Mouse (Mus musculus): Measurements from ENCODE around the gene Pde7b. TPM values are rescaled to one million over a fixed set of nuclear protein-coding genes. Genes with fewer than 3 reads are reported as not detected.

Gene Pde7b
- total and polyA plus RNA-seq, 3 experiments: not detected

DNA sequence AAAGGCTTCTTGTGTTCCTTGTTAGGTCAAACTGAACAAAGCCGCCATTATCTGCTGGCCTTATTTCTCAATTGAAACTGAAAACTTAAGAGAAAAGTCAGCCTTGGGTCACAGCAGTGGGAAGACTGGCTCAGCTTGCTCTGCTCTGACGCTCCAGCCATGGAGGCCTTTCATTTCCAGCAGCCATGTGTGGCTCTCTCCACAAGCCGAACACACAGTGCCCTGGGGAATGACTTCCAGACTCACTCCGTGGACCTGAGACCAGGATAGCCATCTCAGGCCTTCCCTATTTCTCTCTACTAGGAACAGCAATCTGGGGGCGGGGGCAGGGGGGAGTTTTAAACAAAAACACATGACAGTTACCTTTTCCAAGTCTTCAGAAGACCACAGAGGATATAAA lies 63.2 kb downstream of the Pde7b start:
- Histone ChIP-seq H3K4me2 (ENCODE audit: insufficient read depth, low read depth, poor library complexity, severe bottlenecking) (no peak overlapping the region), H3K36me3 (replicated peaks in 1 of 2; ENCODE audit: control insufficient read depth in 1 of 2, insufficient read depth in 1 of 2, low read length in 1 of 2) (no peaks in the 10 kb centered on the region), H3K27me3 (replicated peaks) (no peaks in the 10 kb centered on the region), H3K27ac (ENCODE audit: insufficient read depth, low read depth) (no peak overlapping the region), H3K9ac (ENCODE audit: insufficient read depth, low read depth) (no peak overlapping the region), H3K9me3 (replicated peaks; ENCODE audit: low read length) (no peaks in the 10 kb centered on the region), H3K4me1 (ENCODE audit: control insufficient read depth in 1 of 2, insufficient read depth in 2 of 2) (no peaks in the 10 kb centered on the region), H3K4me3 (replicated peaks in 1 of 3; ENCODE audit: low read depth in 2 of 3, low read length in 2 of 3, poor library complexity in 1 of 3) (no peak overlapping the region), H3K79me2 (replicated peaks; ENCODE audit: control insufficient read depth, extremely low read depth, insufficient read depth, poor library complexity, severe bottlenecking) (no peaks in the 10 kb centered on the region)
- in situ Hi-C loops (cut with MboI; ENCODE audit: low pct_ligation_motif_present, low pct_unique_long_range_greater_than_20kb, low sequenced_read_pairs) (no loop called here), dilution Hi-C loops (cut with MboI; ENCODE audit: extremely low pct_ligation_motif_present, extremely low pct_unique_long_range_greater_than_20kb, low sequenced_read_pairs) (no loop called here)
- TF ChIP-seq GABPA (IDR thresholded peaks at IDR 0.05; ENCODE audit: insufficient replicate concordance, low read depth, low read length) (no peak), BHLHE40 (IDR thresholded peaks at IDR 0.05; ENCODE audit: low read depth, low read length) (no peak), CTCF (conservative IDR thresholded peaks at IDR 0.05 in 1 of 2, IDR thresholded peaks at IDR 0.05 in 1 of 2; ENCODE audit: low read depth in 2 of 2, low read length in 2 of 2) (no peak), POLR2A (IDR thresholded peaks at IDR 0.05; ENCODE audit: low read depth, low read length) (no peak), CHD1 (IDR thresholded peaks at IDR 0.05; ENCODE audit: low read depth, low read length) (no peak), NRF1 (IDR thresholded peaks at IDR 0.05; ENCODE audit: low read depth, low read length) (no peak), HCFC1 (IDR thresholded peaks at IDR 0.05; ENCODE audit: low read depth, low read length) (no peak), PAX5 (IDR thresholded peaks at IDR 0.05; ENCODE audit: low read length) (no peak), RCOR1 (conservative IDR thresholded peaks at IDR 0.05; ENCODE audit: low read depth, low read length) (no peak), MYC (IDR thresholded peaks at IDR 0.05; ENCODE audit: low read depth, low read length) (no peak), TCF12 (IDR thresholded peaks at IDR 0.05; ENCODE audit: low read depth, low read length) (no peak), MEF2A (IDR thresholded peaks at IDR 0.05; ENCODE audit: borderline replicate concordance, low read depth, low read length) (no peak)
- DNase-seq (ENCODE audit: extremely low read depth): no peak

GRCm38 (mm10) chr10:20659718-20660117 lies 65.2 kb downstream of the Pde7b start:
- H3K79me2 ChIP-seq (replicated peaks; ENCODE audit: control insufficient read depth, extremely low read depth, insufficient read depth, poor library complexity, severe bottlenecking): no peaks in the 10 kb centered on the region
- in situ Hi-C loops (cut with MboI; ENCODE audit: low pct_ligation_motif_present, low pct_unique_long_range_greater_than_20kb, low sequenced_read_pairs) (no loop called here), dilution Hi-C loops (cut with MboI; ENCODE audit: extremely low pct_ligation_motif_present, extremely low pct_unique_long_range_greater_than_20kb, low sequenced_read_pairs) (no loop called here)
- no peak for DNase-seq (ENCODE audit: extremely low read depth)
- H3K9me3 ChIP-seq (replicated peaks; ENCODE audit: low read length): no peaks in the 10 kb centered on the region
- TF ChIP-seq RAD21 (IDR thresholded peaks at IDR 0.05; ENCODE audit: low read depth, low read length) (no peak), POLR2A (IDR thresholded peaks at IDR 0.05; ENCODE audit: low read depth, low read length) (no peak), MAFK (IDR thresholded peaks at IDR 0.05; ENCODE audit: insufficient replicate concordance, low read length) (no peak), CHD2 (IDR thresholded peaks at IDR 0.05; ENCODE audit: low read length) (no peak)
- H3K27me3 ChIP-seq (replicated peaks): no peaks in the 10 kb centered on the region
- H3K4me2 ChIP-seq (ENCODE audit: insufficient read depth, low read depth, poor library complexity, severe bottlenecking): no peak overlapping the region
- no peak overlapping the region for H3K4me3 ChIP-seq (replicated peaks in 1 of 3; ENCODE audit: low read depth in 2 of 3, low read length in 2 of 3, poor library complexity in 1 of 3)
- no peak overlapping the region for H3K27ac ChIP-seq (ENCODE audit: insufficient read depth, low read depth)
- no peak overlapping the region for H3K9ac ChIP-seq (ENCODE audit: insufficient read depth, low read depth)
- H3K36me3 ChIP-seq (replicated peaks in 1 of 2; ENCODE audit: control insufficient read depth in 1 of 2, insufficient read depth in 1 of 2, low read length in 1 of 2): no peaks in the 10 kb centered on the region
- H3K4me1 ChIP-seq (ENCODE audit: control insufficient read depth in 1 of 2, insufficient read depth in 2 of 2): no peaks in the 10 kb centered on the region

GRCm38 (mm10) chr10:20659268-20659667 lies 65.6 kb downstream of the Pde7b start:
- H3K4me2 ChIP-seq (ENCODE audit: insufficient read depth, low read depth, poor library complexity, severe bottlenecking): no peak overlapping the region
- H3K4me1 ChIP-seq (ENCODE audit: control insufficient read depth in 1 of 2, insufficient read depth in 2 of 2): no peaks in the 10 kb centered on the region
- no peak overlapping the region for H3K4me3 ChIP-seq (replicated peaks in 1 of 3; ENCODE audit: low read depth in 2 of 3, low read length in 2 of 3, poor library complexity in 1 of 3)
- no peak overlapping the region for H3K27ac ChIP-seq (ENCODE audit: insufficient read depth, low read depth)
- no peaks in the 10 kb centered on the region for H3K9me3 ChIP-seq (replicated peaks; ENCODE audit: low read length)
- dilution Hi-C loops (cut with MboI; ENCODE audit: extremely low pct_ligation_motif_present, extremely low pct_unique_long_range_greater_than_20kb, low sequenced_read_pairs) (no loop called here), in situ Hi-C loops (cut with MboI; ENCODE audit: low pct_ligation_motif_present, low pct_unique_long_range_greater_than_20kb, low sequenced_read_pairs) (no loop called here)
- H3K36me3 ChIP-seq (replicated peaks in 1 of 2; ENCODE audit: control insufficient read depth in 1 of 2, insufficient read depth in 1 of 2, low read length in 1 of 2): no peaks in the 10 kb centered on the region
- TF ChIP-seq ZC3H11A (IDR thresholded peaks at IDR 0.05; ENCODE audit: low read depth, low read length): no peak
- no peak for TF ChIP-seq CHD2 (IDR thresholded peaks at IDR 0.05; ENCODE audit: low read length)
- no peak for TF ChIP-seq MAFK (IDR thresholded peaks at IDR 0.05; ENCODE audit: insufficient replicate concordance, low read length)
- no peak for TF ChIP-seq SIN3A (IDR thresholded peaks at IDR 0.05; ENCODE audit: low read length)
- no peak for TF ChIP-seq TCF12 (IDR thresholded peaks at IDR 0.05; ENCODE audit: low read depth, low read length)
- no peak for TF ChIP-seq MEF2A (IDR thresholded peaks at IDR 0.05; ENCODE audit: borderline replicate concordance, low read depth, low read length)
- no peak for TF ChIP-seq GABPA (IDR thresholded peaks at IDR 0.05; ENCODE audit: insufficient replicate concordance, low read depth, low read length)
- no peak for TF ChIP-seq PAX5 (IDR thresholded peaks at IDR 0.05; ENCODE audit: low read length)
- TF ChIP-seq CTCF (conservative IDR thresholded peaks at IDR 0.05 in 1 of 2, IDR thresholded peaks at IDR 0.05 in 1 of 2; ENCODE audit: low read depth in 2 of 2, low read length in 2 of 2): no peak
- TF ChIP-seq E2F4 (IDR thresholded peaks at IDR 0.05; ENCODE audit: insufficient replicate concordance, low read depth, low read length): no peak
- no peak for TF ChIP-seq JUN (IDR thresholded peaks at IDR 0.05; ENCODE audit: insufficient read depth, low read depth, low read length)
- TF ChIP-seq CHD1 (IDR thresholded peaks at IDR 0.05; ENCODE audit: low read depth, low read length): no peak
- TF ChIP-seq ZNF384 (IDR thresholded peaks at IDR 0.05; ENCODE audit: low read depth, low read length): no peak
- no peak for TF ChIP-seq EP300 (IDR thresholded peaks at IDR 0.05; ENCODE audit: low read length)
- no peak for TF ChIP-seq USF2 (conservative IDR thresholded peaks at IDR 0.05; ENCODE audit: low read depth, low read length)
- no peak for TF ChIP-seq HCFC1 (IDR thresholded peaks at IDR 0.05; ENCODE audit: low read depth, low read length)
- no peak for DNase-seq (ENCODE audit: extremely low read depth)
- H3K27me3 ChIP-seq (replicated peaks): no peaks in the 10 kb centered on the region
- H3K79me2 ChIP-seq (replicated peaks; ENCODE audit: control insufficient read depth, extremely low read depth, insufficient read depth, poor library complexity, severe bottlenecking): no peaks in the 10 kb centered on the region
- H3K9ac ChIP-seq (ENCODE audit: insufficient read depth, low read depth): no peak overlapping the region

Data from CH12.LX (cell line).